Mouse (Mus musculus) ES-E14 (cell line): Measurements from ENCODE around the gene Bcl11b.

Source experiments
- CHD2 ChIP-seq: IDR thresholded peaks from 2 replicates; pipeline ENCODE4 v1.6.1; 2014; ENCODE audit warnings: mild to moderate bottlenecking, low read depth, low read length, inconsistent platforms
- HCFC1 ChIP-seq: IDR thresholded peaks from 2 replicates; pipeline ENCODE4 v1.6.1; 2012; ENCODE audit warnings: low read length, inconsistent platforms, borderline replicate concordance; ENCODE audit not compliant: insufficient read depth
- ZC3H11A ChIP-seq: IDR thresholded peaks from 2 replicates; pipeline ENCODE4 v1.6.1; 2012; ENCODE audit warnings: low read depth, mild to moderate bottlenecking, inconsistent platforms, low read length, borderline replicate concordance
- ZNF384 ChIP-seq: IDR thresholded peaks from 2 replicates; pipeline ENCODE4 v1.6.1; 2012; ENCODE audit warnings: low read depth, low read length, inconsistent platforms

DNA sequence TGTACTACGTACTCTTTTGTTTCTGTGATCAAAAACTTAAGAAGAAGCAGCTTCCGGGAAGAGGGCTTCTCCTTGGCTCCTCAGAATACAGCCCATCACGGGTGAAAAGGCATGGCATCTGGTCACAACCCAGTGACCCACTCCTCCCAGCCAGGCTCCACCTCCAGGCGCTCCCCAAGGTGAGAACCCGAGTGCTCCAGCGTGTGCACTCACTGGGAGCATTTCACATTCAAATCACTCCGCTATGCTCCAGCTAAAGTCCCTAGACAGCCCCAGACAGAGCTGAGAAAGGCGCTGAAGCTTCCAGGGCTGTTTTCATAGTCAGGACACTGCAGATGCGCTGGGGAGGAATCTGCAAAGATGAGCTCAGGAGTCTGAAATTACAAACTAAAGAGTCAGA is 99.5 kb downstream of the Bcl11b start:
- TF ChIP-seq HCFC1 (no peak), ZNF384 (no peak), ZC3H11A (no peak), CHD2 (no peak)
